Mouse (Mus musculus) heart, adult 2 months (tissue): Measurements from ENCODE around the gene Ndufs1.

Source experiments
- CTCF ChIP-seq: fragments of 200-600 bp; IDR thresholded peaks from 2 replicates; pipeline ENCODE4 v1.8.1; 2022; ENCODE audit warnings: antibody characterized with exemption, mild to moderate bottlenecking, moderate library complexity
- EP300 ChIP-seq: fragments of 200-500 bp; IDR thresholded peaks from 2 replicates; pipeline ENCODE4 v1.6.1; 2011; ENCODE audit warnings: low read depth, low read length, control low read depth; ENCODE audit not compliant: insufficient read depth
- POLR2A ChIP-seq: fragments of 200-500 bp; IDR thresholded peaks from 2 replicates; pipeline ENCODE4 v1.6.1; 2011; ENCODE audit warnings: mild to moderate bottlenecking, low read depth, low read length, control low read depth; ENCODE audit not compliant: insufficient read depth

DNA sequence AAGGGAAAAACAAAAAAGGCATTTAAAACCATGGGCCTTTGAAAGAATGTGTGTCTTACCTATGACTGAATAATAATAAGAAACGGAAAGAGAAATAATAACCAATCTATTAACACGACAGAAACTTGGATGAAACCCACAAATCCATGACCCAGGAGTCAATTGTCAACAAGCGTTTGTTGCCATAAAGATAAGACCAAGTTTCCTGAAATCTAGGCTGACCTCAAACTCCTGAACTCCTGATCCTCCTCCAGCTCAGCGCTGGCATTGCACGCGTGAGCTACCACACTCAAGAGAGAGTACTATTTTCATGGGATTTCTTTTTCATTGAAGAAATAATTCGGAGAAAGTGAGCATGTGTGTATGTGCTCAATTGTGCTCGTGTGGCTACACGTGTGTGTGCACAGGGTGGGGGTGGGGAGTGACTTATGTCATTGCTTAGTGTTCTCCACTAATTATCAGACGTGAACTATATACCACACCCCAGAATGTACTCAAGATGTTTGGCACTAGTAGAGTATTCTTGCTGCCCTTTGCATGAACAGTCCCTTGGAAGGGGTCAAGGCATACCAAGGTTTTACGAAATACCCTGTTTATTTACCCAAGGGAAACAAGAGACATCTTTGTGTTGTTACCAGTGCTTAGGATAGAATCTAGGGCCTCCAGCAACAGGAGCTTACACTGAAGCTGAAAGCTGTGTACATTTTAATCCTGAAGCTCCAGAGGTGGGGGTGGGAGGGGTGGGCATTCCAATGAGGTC, 15.9 kb upstream of the Ndufs1 start:
- TF ChIP-seq CTCF = no peak
- no peak for TF ChIP-seq POLR2A
- no peak for TF ChIP-seq EP300
